Mouse (Mus musculus) lung, postnatal 36 days (tissue): ENCODE measurements around the gene Ccdc78.

Source experiments
- DNase-seq: peaks from one replicate; pipeline ENCODE4 v3.0.0; 2022; ENCODE audit warnings: mixed read lengths

Gene Ccdc78

GRCm38 (mm10) chr17:25835301-25835700 lies 48.9 kb downstream of the Ccdc78 start:
- no peak for DNase-seq

- DNase-seq = no peak
These were observed 49.4 kb downstream of the Ccdc78 start for GRCm38 (mm10) chr17:25835816-25836215.

- DNase-seq = no peak
These were observed 50.2 kb downstream of the Ccdc78 start for GRCm38 (mm10) chr17:25836397-25837075.

DNA sequence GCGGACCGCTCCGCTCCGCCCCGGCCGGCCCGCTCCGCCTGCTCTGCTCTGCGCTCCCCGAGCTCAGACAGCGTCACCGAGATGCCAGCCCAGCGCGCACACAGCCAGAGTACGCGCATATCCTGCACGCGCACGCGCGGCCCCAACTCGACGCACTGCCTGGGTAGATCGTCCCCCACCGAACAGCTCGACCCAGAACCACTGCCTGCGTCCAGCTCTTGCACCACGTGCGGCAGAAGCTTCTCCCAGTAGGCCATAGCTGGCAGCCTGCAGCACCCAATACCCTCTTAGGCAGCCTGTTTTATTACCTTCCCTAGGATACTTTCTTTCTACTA lies 50.7 kb downstream of the Ccdc78 start, which contains the start of gene Rhbdl1:
TSS of gene Rhbdl1 (minus strand) at position 220 of the 335 bp plus-strand sequence.
- DNase-seq = peak; percentile 61

DNA sequence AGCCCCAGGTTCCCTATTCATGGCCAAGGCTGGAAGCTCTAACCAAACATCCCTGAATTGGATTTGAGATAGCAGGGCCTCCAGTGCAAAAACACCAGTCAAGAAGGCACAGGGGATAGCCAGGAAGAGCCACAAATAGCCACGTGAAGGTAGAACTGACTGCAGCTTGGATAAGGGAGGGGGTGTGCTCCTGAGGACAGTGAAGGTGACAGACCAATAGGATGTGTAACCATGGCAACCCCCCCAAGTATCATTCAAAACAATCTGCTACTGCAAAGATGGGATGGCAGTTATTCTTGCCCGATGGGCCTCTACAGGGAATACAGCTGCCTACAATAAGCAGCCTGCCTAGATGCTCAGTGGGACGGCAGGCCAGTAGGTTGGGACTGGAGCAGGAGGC lies 51.2 kb downstream of the Ccdc78 start:
- no peak for DNase-seq

GRCm38 (mm10) chr17:25838904-25839303 lies 52.5 kb downstream of the Ccdc78 start:
- no peak for DNase-seq

DNA sequence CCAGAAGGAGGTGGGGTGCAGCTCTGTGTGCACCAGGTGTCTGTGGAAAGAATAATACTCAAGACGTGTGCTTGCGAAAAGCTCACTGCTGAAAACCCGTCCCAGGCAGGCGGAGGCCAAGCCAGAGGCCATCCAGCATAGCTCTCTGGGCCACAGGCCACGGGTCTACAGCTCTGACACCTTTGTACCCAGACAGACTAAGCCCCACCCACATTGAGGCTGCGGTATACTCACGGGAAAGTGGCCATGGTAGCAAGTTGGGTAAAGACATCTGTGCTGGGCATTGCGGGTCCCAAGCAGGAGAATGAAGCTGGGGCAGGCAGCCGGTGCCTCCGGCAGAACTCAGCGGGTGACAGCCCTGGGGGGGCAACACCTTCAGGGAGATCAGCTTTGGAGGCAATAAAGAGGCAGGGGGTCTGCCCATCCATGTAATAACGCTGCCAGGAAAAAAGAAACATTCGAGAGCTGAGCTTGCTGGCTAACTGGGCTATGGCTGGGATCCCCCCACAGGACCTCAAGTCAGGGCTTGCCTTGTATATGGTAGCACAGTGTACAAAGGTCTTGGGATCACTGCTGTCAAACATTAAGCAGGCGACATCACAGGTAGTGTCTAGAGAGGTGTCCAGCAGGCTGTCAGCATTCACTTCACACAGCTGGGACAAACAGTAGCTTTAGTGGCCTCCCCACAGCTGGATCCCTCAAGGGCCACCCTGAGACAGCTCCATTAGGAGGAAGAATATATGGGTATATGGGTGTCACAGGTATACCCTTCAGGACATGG lies 53.3 kb downstream of the Ccdc78 start:
- DNase-seq = no peak
